Mouse (Mus musculus): ENCODE data around the gene Ndufs7.
"Not testable (repeated sequence)": the region's sequence is repeated elsewhere in the genome, so short reads cannot be mapped to it uniquely, and the experiment has no call there.

The Ndufs7 gene

GRCm38 (mm10) chr10:80248971-80249640, at the start of gene Ndufs7:
TSS of gene Ndufs7 (plus strand) at chr10:80249121.
- DNase-seq (ENCODE audit: low spot score) = peak; percentile 91

- peak; percentile 65 for DNase-seq (ENCODE audit: low spot score)
Measured at GRCm38 (mm10) chr10:80199440-80200008, 49.4 kb upstream of the Ndufs7 start.

- DNase-seq (ENCODE audit: low spot score) = no peak
Measured at GRCm38 (mm10) chr10:80200485-80200884, 48.4 kb upstream of the Ndufs7 start.

DNA sequence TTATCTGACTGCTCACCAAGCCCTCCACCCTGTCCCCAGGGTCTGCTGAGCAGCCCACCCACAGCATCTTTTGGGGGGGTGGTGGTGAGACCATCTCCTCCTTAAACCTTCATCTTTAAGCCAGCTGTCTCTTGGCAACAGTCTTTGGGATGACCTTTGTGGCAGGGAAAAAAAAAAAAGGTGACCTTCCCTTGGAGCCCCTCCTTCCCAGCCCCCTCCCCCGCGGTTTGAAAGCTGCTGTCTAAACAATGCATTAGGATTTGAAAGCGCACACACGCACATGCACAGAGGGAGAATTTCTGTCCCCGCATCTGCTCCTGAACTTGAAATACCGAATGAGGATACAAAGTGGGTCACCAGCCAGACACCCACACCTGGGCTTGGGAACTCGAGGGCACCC, 44.9 kb upstream of the Ndufs7 start:
- DNase-seq (ENCODE audit: low spot score) = no peak

- no peak for DNase-seq (ENCODE audit: low spot score)
Measured at GRCm38 (mm10) chr10:80207201-80207600, 41.7 kb upstream of the Ndufs7 start.

DNA sequence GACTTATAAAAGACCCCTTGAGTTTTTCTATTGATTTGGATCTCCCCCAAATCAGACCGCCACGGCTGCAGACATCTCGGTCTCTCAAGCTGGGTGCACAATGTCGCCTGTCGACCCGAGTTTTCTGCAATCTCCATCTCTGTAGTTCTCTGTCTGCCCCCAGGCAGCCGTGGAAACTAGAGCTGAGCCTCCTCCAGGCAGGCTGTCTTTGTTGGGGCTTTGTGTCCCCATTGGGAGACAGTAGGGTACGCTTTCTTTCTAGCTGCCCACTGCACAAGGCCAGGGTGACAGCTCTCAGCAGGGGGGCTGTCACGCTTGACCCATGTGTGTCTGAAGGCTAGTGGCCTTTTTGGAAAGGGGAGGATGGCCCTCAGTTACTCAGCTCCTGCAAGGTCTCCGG, 41.2 kb upstream of the Ndufs7 start:
- DNase-seq (ENCODE audit: low spot score) = no peak

DNA sequence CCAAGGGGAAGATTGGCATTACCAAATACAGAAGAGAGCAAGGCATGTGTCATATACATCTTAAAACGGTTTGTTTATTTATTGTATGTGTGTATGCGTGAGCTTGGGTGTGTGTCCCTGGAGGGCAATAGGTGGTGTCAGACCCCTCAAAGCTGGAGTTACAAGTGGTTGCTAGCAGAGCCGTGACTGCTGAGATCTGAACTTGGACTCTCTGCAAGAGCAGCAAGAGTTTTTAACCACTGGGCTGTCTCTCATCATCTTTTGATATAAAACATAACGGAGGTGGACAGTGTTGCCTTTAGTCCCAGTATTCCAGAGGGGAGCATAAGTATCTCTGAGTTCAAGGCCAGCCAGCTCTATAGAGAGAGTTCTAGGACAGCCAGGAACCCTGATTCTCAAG, 40.7 kb upstream of the Ndufs7 start:
- no peak for DNase-seq (ENCODE audit: low spot score)

DNA sequence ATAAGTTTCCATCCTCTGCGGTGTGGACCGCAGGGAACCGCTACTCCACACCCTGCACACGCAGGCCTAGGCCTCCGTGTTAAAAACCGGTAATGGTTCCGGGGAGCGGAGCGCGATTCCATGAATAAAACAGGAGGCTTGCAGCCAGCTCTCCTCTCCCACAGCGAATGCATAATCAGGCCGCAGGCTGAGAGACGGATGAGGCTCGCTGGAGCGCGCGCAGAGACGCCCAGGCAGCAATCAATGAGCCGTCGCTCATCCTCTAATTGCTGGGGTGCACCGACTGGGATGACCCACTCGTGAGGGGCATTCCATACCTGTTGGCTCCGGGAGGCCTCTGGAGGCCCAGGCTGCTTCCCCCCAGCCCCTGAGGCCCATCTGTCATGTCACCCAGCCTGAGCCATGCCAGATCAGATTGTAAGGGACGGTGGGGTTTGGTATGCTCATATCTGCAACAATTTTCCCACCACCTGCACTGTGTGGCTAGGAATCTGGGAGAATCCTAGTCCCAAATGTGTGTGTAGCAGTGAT, 40.0 kb upstream of the Ndufs7 start:
- no peak for DNase-seq (ENCODE audit: low spot score)

GRCm38 (mm10) chr10:80211547-80212103, 37.3 kb upstream of the Ndufs7 start:
- DNase-seq (ENCODE audit: low spot score) = not testable (repeated sequence)

DNA sequence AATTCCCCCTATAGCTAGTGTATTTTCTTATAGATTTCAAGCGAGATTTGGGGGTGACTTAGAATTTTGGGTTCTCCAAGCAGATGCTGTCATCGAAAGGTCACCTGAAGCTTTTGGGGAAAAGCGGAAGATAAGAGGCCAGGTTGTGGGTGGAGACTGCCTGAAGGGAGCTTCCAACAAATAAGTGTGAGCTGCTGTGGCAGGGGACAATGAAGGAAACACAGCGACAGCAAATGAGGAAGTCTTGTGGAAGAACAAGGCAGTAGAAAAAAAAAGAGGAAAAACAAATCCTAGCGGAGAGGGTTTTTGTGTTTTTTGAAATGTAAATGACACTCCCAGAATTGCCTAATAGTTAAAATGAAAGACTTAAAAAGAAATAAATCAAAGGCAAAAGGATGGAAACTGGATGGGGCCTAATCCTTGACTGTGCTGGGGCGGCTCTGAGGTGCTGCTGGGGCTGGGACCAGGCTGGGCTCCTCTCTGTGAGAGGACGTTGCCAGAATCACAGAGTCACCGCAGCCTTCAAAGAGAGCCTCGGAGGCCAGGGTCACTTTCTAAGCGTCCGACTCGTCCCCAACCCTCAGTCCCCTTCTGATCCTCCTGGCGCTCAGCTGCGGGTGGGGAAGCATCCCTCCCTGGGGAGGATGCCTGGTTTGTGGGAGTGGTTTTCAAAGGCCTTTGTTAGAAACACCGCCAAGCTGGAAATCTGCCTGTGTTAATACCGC, 33.7 kb upstream of the Ndufs7 start:
- no peak for DNase-seq (ENCODE audit: low spot score)

DNA sequence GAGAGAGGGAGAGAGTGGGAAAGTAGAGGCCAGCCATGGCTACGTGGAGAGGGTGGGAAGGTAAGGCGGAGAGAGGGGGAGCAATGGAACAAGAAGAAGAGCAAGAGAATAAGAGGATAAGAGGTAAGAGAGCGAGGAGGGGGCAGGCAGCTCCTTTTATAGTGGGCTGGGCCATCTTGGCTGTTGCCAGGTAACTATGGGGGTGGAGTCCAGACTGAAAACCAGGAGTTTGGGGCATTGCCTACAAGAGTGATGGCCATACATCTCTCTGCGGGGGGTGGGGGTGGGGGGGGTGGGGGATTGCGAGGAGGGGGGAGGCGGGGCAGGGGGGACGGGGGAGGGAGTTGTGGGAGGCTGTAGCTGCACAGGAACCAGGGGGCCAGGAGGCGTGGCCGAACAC, 28.2 kb upstream of the Ndufs7 start:
- no peak for DNase-seq (ENCODE audit: low spot score)

GRCm38 (mm10) chr10:80223137-80223536, 25.8 kb upstream of the Ndufs7 start:
- DNase-seq (ENCODE audit: low spot score) = not testable (repeated sequence)

DNA sequence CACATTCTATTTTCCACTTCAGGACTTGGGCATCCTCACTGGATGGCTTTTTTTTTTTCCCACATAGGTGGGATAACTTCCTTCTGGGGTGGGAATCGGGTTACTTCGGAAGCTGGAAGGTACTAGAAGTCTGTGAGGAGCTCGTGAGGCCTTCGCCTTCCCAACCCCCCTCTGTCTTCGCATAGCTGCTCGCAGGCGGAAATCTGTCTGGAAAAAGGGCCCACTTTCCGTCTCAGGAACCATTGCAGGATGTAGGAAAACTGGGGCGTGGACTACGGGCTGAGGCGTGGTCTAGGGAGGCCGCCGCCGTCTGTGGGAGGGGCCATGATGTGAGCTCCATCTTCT, 22.9 kb upstream of the Ndufs7 start:
- DNase-seq (ENCODE audit: low spot score) = no peak

DNA sequence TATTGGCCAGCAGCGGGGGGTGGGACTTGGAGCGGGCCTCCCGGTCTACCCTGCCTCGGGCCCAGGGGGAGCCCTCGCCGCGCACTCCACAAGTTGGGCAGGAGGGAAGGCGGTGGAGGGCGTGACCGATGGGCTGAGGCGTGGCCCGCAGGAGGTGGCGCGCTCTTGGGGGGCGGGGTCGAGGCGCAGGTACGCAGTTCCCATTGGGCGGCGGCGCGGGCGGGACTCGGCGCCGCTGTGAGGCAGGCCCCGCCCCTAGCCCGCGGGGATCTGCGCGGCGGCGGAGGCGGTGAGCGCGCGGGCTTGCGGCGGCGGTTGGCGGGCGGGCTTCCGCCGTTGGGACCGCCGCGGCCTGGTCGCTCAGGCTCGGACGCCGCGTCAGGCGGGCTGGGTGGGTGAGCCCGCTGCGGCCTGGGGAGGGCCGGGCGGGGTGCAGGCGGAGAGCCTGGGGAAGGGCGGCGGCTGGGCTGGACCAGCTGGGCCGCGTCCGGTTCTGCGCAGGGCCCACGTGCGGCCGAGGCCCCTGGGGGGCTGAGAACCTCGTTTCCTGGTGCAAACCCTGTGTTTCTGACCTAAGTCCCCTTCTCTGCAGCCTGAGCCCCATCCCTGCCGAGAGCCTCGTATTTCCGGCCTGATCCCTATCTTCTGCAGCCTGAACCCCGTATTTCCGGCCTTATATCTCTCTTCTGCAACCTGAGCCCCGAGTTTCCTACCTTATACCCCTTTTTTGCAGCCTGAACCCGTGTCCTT, 22.3 kb upstream of the Ndufs7 start, which contains the start of gene Mum1:
Gene Mum1, plus strand, starts transcription at position 19 of the 750 bp plus-strand sequence.
- peak; percentile 99 for DNase-seq (ENCODE audit: low spot score)

GRCm38 (mm10) chr10:80227166-80227539, 21.8 kb upstream of the Ndufs7 start:
- DNase-seq (ENCODE audit: low spot score) = no peak

GRCm38 (mm10) chr10:80227877-80228775, 20.8 kb upstream of the Ndufs7 start:
- DNase-seq (ENCODE audit: low spot score) = no peak

- DNase-seq (ENCODE audit: low spot score) = no peak
Measured at GRCm38 (mm10) chr10:80236145-80236825, 12.6 kb upstream of the Ndufs7 start.

- DNase-seq (ENCODE audit: low spot score) = no peak
Measured at GRCm38 (mm10) chr10:80237020-80237419, 11.9 kb upstream of the Ndufs7 start.

DNA sequence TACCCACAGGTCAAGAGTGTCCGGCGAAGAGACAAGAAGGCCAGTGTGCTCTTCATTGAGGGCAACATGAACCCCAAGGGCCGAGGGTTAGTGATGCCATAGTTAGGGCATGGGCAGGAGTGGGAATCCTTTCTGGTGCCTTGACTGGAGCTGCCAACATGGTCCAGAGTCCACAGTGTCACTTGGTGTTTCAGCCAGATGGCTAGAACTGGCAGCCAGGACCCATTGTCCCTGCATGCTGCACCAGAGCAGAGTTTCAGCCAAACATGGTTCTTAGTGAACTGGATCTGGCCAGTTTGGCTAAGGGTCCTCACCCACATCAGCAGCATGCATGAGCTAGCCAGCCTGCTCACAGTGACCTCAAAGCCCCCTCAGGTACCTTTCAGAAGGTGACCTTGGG, 10.6 kb upstream of the Ndufs7 start:
- no peak for DNase-seq (ENCODE audit: low spot score)

GRCm38 (mm10) chr10:80239791-80240190, 9.1 kb upstream of the Ndufs7 start:
- DNase-seq (ENCODE audit: low spot score) = no peak
